Mouse (Mus musculus): Measurements from ENCODE around the gene Mettl7a3.

DNA sequence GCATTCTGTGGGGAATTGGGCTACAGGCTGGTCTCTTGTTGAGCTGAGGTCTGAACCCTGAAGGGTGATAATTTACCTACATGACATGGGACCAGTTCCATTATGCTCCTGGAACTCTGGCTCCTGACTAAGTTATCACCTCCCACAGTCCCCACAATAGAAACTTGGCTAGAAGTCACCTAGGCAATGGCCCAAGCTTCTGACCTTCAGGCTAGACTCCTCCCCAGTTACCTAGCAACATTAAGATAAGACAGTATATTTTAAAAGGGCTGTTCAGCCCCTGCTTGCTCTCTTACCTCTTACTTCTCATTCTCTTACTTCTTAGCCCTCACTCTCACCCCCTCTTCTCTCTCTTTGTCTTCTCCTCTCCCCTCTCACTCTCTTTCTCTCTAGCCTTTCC, 10.8 kb downstream of the Mettl7a3 start:
- TF ChIP-seq CTCF (IDR thresholded peaks at IDR 0.05; ENCODE audit: control insufficient read depth, insufficient read depth, low read length) (no peak), POLR2A (IDR thresholded peaks at IDR 0.05; ENCODE audit: borderline replicate concordance, control insufficient read depth, low read depth, low read length) (no peak)
